Mouse (Mus musculus) megakaryocyte, embryonic 14.5 days (primary cell): ENCODE results near the gene Intu. TPM values are rescaled to one million over a fixed set of nuclear protein-coding genes. Genes with fewer than 3 reads are reported as not detected.

Source experiments
- H3K27me3 ChIP-seq: replicated peaks from 2 replicates; pipeline ENCODE3; 2012; ENCODE audit warnings: inconsistent platforms
- H3K36me3 ChIP-seq: replicated peaks from 2 replicates; pipeline ENCODE3; 2012; ENCODE audit warnings: low read length, inconsistent platforms, mixed read lengths
- H3K4me1 ChIP-seq: 2 replicates; pipeline ENCODE4 v1.6.1; 2012; ENCODE audit warnings: inconsistent platforms
- H3K4me3 ChIP-seq: replicated peaks from 2 replicates; pipeline ENCODE3; 2012; ENCODE audit warnings: moderate library complexity, mild to moderate bottlenecking, inconsistent platforms
- H3K9me3 ChIP-seq: 2 replicates; pipeline ENCODE4 v1.6.1; 2012; ENCODE audit warnings: inconsistent platforms
- FLI1 ChIP-seq: IDR thresholded peaks from 2 replicates; pipeline ENCODE4 v1.6.1; 2012; ENCODE audit warnings: low read length, inconsistent platforms, mixed read lengths
- GATA1 ChIP-seq: IDR thresholded peaks from 3 replicates; pipeline ENCODE4 v1.6.1; 2012; ENCODE audit warnings: mixed read lengths, low read length, inconsistent platforms, borderline replicate concordance
- polyA plus RNA-seq: library from polyadenylated mRNA; stranded (reverse); fragments of >175 nt; gene quantifications from 2 replicates; pipeline ENCODE4 v1.2.3, GENCODE M21; 2012; ENCODE audit warnings: low replicate concordance; ENCODE audit not compliant: insufficient read depth

The Intu gene
- polyA plus RNA-seq, 1 experiment, result 1.3 TPM

- H3K4me1 ChIP-seq, result peaks cover 21% of the 10 kb centered on the region
- H3K27me3 ChIP-seq, result no peaks in the 10 kb centered on the region
- H3K4me3 ChIP-seq, result no peak overlapping the region
- H3K9me3 ChIP-seq, result no peaks in the 10 kb centered on the region
- no peak for TF ChIP-seq FLI1
- TF ChIP-seq GATA1, result no peak
- H3K36me3 ChIP-seq, result no peaks in the 10 kb centered on the region
Observed at GRCm38 (mm10) chr3:40674873-40675405, 143.9 kb downstream of the Intu start.

GRCm38 (mm10) chr3:40678856-40679255 is 147.8 kb downstream of the Intu start:
- Histone ChIP-seq H3K36me3 (no peaks in the 10 kb centered on the region), H3K4me3 (no peak overlapping the region), H3K27me3 (no peaks in the 10 kb centered on the region), H3K4me1 (peaks cover 20% of the 10 kb centered on the region), H3K9me3 (no peaks in the 10 kb centered on the region)
- no peak for TF ChIP-seq FLI1
- no peak for TF ChIP-seq GATA1

- Histone ChIP-seq H3K27me3 (no peaks in the 10 kb centered on the region), H3K4me1 (peaks cover 9% of the 10 kb centered on the region), H3K9me3 (no peaks in the 10 kb centered on the region), H3K36me3 (no peaks in the 10 kb centered on the region), H3K4me3 (no peak overlapping the region)
- TF ChIP-seq GATA1 (no peak), FLI1 (no peak)
Observed at GRCm38 (mm10) chr3:40682404-40682803, 151.3 kb downstream of the Intu start.

- no peaks in the 10 kb centered on the region for H3K36me3 ChIP-seq
- H3K4me1 ChIP-seq, result peaks cover 12% of the 10 kb centered on the region
- H3K9me3 ChIP-seq, result no peaks in the 10 kb centered on the region
- peak overlapping the region; percentile 48 for H3K4me3 ChIP-seq
- no peaks in the 10 kb centered on the region for H3K27me3 ChIP-seq
- TF ChIP-seq FLI1, result no peak
- TF ChIP-seq GATA1, result no peak
Observed at GRCm38 (mm10) chr3:40683171-40683570, 152.1 kb downstream of the Intu start.

- no peak overlapping the region for H3K4me3 ChIP-seq
- no peaks in the 10 kb centered on the region for H3K9me3 ChIP-seq
- no peaks in the 10 kb centered on the region for H3K36me3 ChIP-seq
- TF ChIP-seq GATA1 (no peak), FLI1 (no peak)
- H3K4me1 ChIP-seq, result peaks cover 8% of the 10 kb centered on the region
- no peaks in the 10 kb centered on the region for H3K27me3 ChIP-seq
Observed at GRCm38 (mm10) chr3:40685855-40686515, 154.9 kb downstream of the Intu start.

- H3K4me3 ChIP-seq, result no peak overlapping the region
- no peak for TF ChIP-seq GATA1
- TF ChIP-seq FLI1, result no peak
- H3K4me1 ChIP-seq, result peaks cover 8% of the 10 kb centered on the region
- H3K36me3 ChIP-seq, result no peaks in the 10 kb centered on the region
- no peaks in the 10 kb centered on the region for H3K27me3 ChIP-seq
- H3K9me3 ChIP-seq, result no peaks in the 10 kb centered on the region
Observed at GRCm38 (mm10) chr3:40686836-40687235, 155.8 kb downstream of the Intu start.

GRCm38 (mm10) chr3:40687588-40687987 is 156.5 kb downstream of the Intu start:
- H3K27me3 ChIP-seq, result no peaks in the 10 kb centered on the region
- H3K36me3 ChIP-seq, result no peaks in the 10 kb centered on the region
- no peak for TF ChIP-seq GATA1
- no peak for TF ChIP-seq FLI1
- no peak overlapping the region for H3K4me3 ChIP-seq
- peaks cover 8% of the 10 kb centered on the region for H3K4me1 ChIP-seq
- no peaks in the 10 kb centered on the region for H3K9me3 ChIP-seq

- H3K36me3 ChIP-seq, result no peaks in the 10 kb centered on the region
- no peaks in the 10 kb centered on the region for H3K27me3 ChIP-seq
- TF ChIP-seq FLI1 (no peak), GATA1 (no peak)
- peaks cover 10% of the 10 kb centered on the region for H3K4me1 ChIP-seq
- no peak overlapping the region for H3K4me3 ChIP-seq
- no peaks in the 10 kb centered on the region for H3K9me3 ChIP-seq
Observed at GRCm38 (mm10) chr3:40691566-40691965, 160.5 kb downstream of the Intu start.

GRCm38 (mm10) chr3:40693435-40693834 is 162.3 kb downstream of the Intu start:
- no peaks in the 10 kb centered on the region for H3K27me3 ChIP-seq
- no peaks in the 10 kb centered on the region for H3K36me3 ChIP-seq
- H3K4me3 ChIP-seq, result no peak overlapping the region
- TF ChIP-seq GATA1 (no peak), FLI1 (no peak)
- peaks cover 7% of the 10 kb centered on the region for H3K4me1 ChIP-seq
- H3K9me3 ChIP-seq, result no peaks in the 10 kb centered on the region

GRCm38 (mm10) chr3:40693960-40694359 is 162.9 kb downstream of the Intu start:
- Histone ChIP-seq H3K4me1 (peaks cover 7% of the 10 kb centered on the region), H3K4me3 (no peak overlapping the region)

More at GRCm38 (mm10) chr3:40693960-40694359, 162.9 kb downstream of the Intu start:
- H3K36me3 ChIP-seq, result no peaks in the 10 kb centered on the region
- H3K9me3 ChIP-seq, result no peaks in the 10 kb centered on the region
- no peak for TF ChIP-seq FLI1
- TF ChIP-seq GATA1, result no peak
- H3K27me3 ChIP-seq, result no peaks in the 10 kb centered on the region
